Mouse (Mus musculus): ENCODE data around the gene Olfr835. TPM values are rescaled to one million over a fixed set of nuclear protein-coding genes. Genes with fewer than 3 reads are reported as not detected.

The Olfr835 gene
- not detected in 2 replicates for polyA plus RNA-seq (2012; rRNA removed)

GRCm38 (mm10) chr9:19032435-19032834 is at the start of gene Olfr835:
Olfr835 (plus strand) TSS chr9:19032735.
- no peak for DNase-seq
- no peaks in the 10 kb centered on the region for H3K36me3 ChIP-seq (ENCODE audit: control insufficient read depth, insufficient read depth, low read length)
- H3K4me1 ChIP-seq (replicated peaks; ENCODE audit: control insufficient read depth, insufficient read depth, low read length): no peaks in the 10 kb centered on the region
- 40% methylated on average over 1 of the region's 1 CpGs for WGBS
- no peaks in the 10 kb centered on the region for H3K27me3 ChIP-seq (ENCODE audit: control insufficient read depth, insufficient read depth, low read length)
- H3K4me3 ChIP-seq (ENCODE audit: control insufficient read depth, insufficient read depth, low read length): no peak within 1 kb of the TSS
- TF ChIP-seq POLR2A (IDR thresholded peaks at IDR 0.05; ENCODE audit: control insufficient read depth, extremely low read depth, insufficient read depth, low read length, poor library complexity) (no peak), CTCF (IDR thresholded peaks at IDR 0.05; ENCODE audit: borderline replicate concordance, control insufficient read depth, extremely low read depth, insufficient read depth, low read length, poor library complexity) (no peak)
- no peak within 1 kb of the TSS for H3K27ac ChIP-seq (ENCODE audit: control insufficient read depth, insufficient read depth, low read length)

GRCm38 (mm10) chr9:18987690-18988089 is 44.8 kb upstream of the Olfr835 start, which contains the start of gene Olfr834:
Olfr834 (plus strand) TSS chr9:18987990.
- Histone ChIP-seq H3K4me1 (replicated peaks; ENCODE audit: control insufficient read depth, insufficient read depth, low read length) (no peaks in the 10 kb centered on the region), H3K27ac (ENCODE audit: control insufficient read depth, insufficient read depth, low read length) (no peak within 1 kb of the TSS), H3K27me3 (ENCODE audit: control insufficient read depth, insufficient read depth, low read length) (no peaks in the 10 kb centered on the region), H3K4me3 (ENCODE audit: control insufficient read depth, insufficient read depth, low read length) (no peak within 1 kb of the TSS), H3K36me3 (ENCODE audit: control insufficient read depth, insufficient read depth, low read length) (no peaks in the 10 kb centered on the region)
- no peak for DNase-seq
- 86% methylated on average over 3 of the region's 3 CpGs for WGBS
- no peak for TF ChIP-seq POLR2A (IDR thresholded peaks at IDR 0.05; ENCODE audit: control insufficient read depth, extremely low read depth, insufficient read depth, low read length, poor library complexity)
- TF ChIP-seq CTCF (IDR thresholded peaks at IDR 0.05; ENCODE audit: borderline replicate concordance, control insufficient read depth, extremely low read depth, insufficient read depth, low read length, poor library complexity): no peak

GRCm38 (mm10) chr9:19084986-19085385 is 52.5 kb downstream of the Olfr835 start:
- Histone ChIP-seq H3K36me3 (ENCODE audit: control insufficient read depth, insufficient read depth, low read length) (no peaks in the 10 kb centered on the region), H3K4me1 (replicated peaks; ENCODE audit: control insufficient read depth, insufficient read depth, low read length) (no peaks in the 10 kb centered on the region), H3K4me3 (ENCODE audit: control insufficient read depth, insufficient read depth, low read length) (no peak overlapping the region), H3K27me3 (ENCODE audit: control insufficient read depth, insufficient read depth, low read length) (no peaks in the 10 kb centered on the region), H3K27ac (ENCODE audit: control insufficient read depth, insufficient read depth, low read length) (no peak overlapping the region)
- TF ChIP-seq POLR2A (IDR thresholded peaks at IDR 0.05; ENCODE audit: control insufficient read depth, extremely low read depth, insufficient read depth, low read length, poor library complexity) (no peak), CTCF (IDR thresholded peaks at IDR 0.05; ENCODE audit: borderline replicate concordance, control insufficient read depth, extremely low read depth, insufficient read depth, low read length, poor library complexity) (no peak)
- DNase-seq: no peak
- 35% methylated on average over 3 of the region's 3 CpGs for WGBS

Other genes with a start within 250 kb of the Olfr835 start
- gene Olfr828, start 213.2 kb upstream of the Olfr835 start, polyA plus RNA-seq (2012; rRNA removed): not detected in 2 replicates
- gene Olfr829, start 177.8 kb upstream of the Olfr835 start, polyA plus RNA-seq (2012; rRNA removed): not detected in 2 replicates
- gene Olfr830, start 158.0 kb upstream of the Olfr835 start, polyA plus RNA-seq (2012; rRNA removed): not detected in 2 replicates
- gene Olfr832, start 95.6 kb upstream of the Olfr835 start, polyA plus RNA-seq (2012; rRNA removed): not detected in 2 replicates
- gene Olfr834, start 44.7 kb upstream of the Olfr835 start, polyA plus RNA-seq (2012; rRNA removed): not detected in 2 replicates
- not detected in 2 replicates for gene Olfr836, start 87.6 kb downstream of the Olfr835 start, polyA plus RNA-seq (2012; rRNA removed)
- gene Olfr837, start 103.6 kb downstream of the Olfr835 start, polyA plus RNA-seq (2012; rRNA removed): not detected in 2 replicates
- gene Olfr839-ps1, start 144.6 kb downstream of the Olfr835 start, polyA plus RNA-seq (2012; rRNA removed): not detected in 2 replicates
- not detected in 2 replicates for gene Olfr843, start 219.3 kb downstream of the Olfr835 start, polyA plus RNA-seq (2012; rRNA removed)